Mouse (Mus musculus) thymus, adult 2 months (tissue): ENCODE results near the gene Vmn1r50.

Experiments used
- CTCF ChIP-seq: fragments of 200-500 bp; IDR thresholded peaks from 2 replicates; pipeline ENCODE4 v1.5.1; 2012; ENCODE audit warnings: mild to moderate bottlenecking, control low read depth, low read length, moderate library complexity, borderline replicate concordance; ENCODE audit not compliant: control insufficient read depth, poor library complexity, insufficient read depth; ENCODE audit errors: extremely low read depth
- POLR2A ChIP-seq: fragments of 200-500 bp; IDR thresholded peaks from 2 replicates; pipeline ENCODE4 v1.6.1; 2012; ENCODE audit warnings: mild to moderate bottlenecking, low read length, control low read depth, moderate library complexity; ENCODE audit not compliant: control insufficient read depth, poor library complexity, insufficient read depth; ENCODE audit errors: extremely low read depth

- TF ChIP-seq POLR2A (no peak), CTCF (no peak)
These were observed 664 bp upstream of the Vmn1r50 start for GRCm38 (mm10) chr6:90100566-90100965.
